Mouse (Mus musculus) monocyte, adult 5-6 weeks (primary cell): ENCODE data around the gene Kcnn4. TPM values are rescaled to one million over a fixed set of nuclear protein-coding genes. Genes with fewer than 3 reads are reported as not detected.

Experiments
- ATAC-seq: fragments of 153-309, 156-312 bp; replicated peaks from 2 replicates; pipeline ENCODE4 v1.8.0; 2017; ENCODE audit warnings: mild to moderate bottlenecking; ENCODE audit not compliant: low TSS enrichment, insufficient number of reproducible peaks, severe bottlenecking, poor library complexity, low FRiP score
- total RNA-seq: library from RNA; stranded (forward); fragments of 200-1000, 200-491, 200-594 nt; gene quantifications from 3 replicates; pipeline ENCODE4 v1.2.3, GENCODE M21; 2017

The Kcnn4 gene
- 10.3 to 11.8 TPM (median 11.5 TPM) in 3 replicates for total RNA-seq

DNA sequence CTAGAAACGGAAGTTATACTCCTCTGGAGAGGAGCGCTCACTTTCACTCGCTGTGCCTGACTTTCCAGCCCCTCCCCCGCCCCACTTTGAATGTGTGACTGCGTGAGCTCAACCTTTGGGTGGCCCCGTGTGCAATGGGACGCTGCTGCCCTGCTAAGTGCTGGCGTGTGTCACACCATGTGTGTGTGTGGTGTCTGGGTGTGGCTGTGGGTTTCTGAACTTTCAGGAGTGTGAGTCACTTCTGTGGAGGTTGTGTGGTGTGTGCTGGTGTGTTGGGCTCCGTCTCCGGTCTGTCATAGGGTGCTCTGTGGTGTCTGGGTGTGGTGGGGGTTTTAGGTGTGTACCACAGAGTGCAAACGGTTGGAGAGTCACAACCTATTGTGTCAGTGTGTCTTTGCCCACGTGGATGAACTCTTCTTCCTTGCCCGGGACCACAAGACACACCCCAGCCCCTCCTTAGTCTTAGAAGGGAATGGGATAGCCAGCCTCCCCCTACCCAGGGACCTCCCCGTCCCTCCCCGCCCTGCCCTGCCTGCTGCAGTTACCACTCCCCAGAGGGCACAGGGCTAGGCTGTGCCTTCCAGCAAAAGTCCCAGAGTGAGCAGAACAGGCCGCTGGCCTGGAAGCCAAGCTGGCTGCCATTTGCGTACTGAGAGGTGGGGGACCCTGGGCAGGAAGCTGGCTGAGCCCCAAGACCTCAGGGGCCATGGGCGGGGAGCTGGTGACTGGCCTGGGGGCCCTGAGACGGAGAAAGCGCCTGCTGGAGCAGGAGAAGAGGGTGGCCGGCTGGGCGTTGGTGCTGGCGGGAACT, at the start of gene Kcnn4:
Kcnn4 (plus strand) TSS at position 533 of the 811 bp plus-strand sequence.
- ATAC-seq: peak; percentile 76

- ATAC-seq: no peak
Observed at GRCm38 (mm10) chr7:24322593-24322992, 47.5 kb upstream of the Kcnn4 start.

- no peak for ATAC-seq
Observed at GRCm38 (mm10) chr7:24325197-24325596, 44.9 kb upstream of the Kcnn4 start.

- no peak for ATAC-seq
Observed at GRCm38 (mm10) chr7:24325675-24326128, 44.4 kb upstream of the Kcnn4 start.

GRCm38 (mm10) chr7:24326273-24327135, 43.6 kb upstream of the Kcnn4 start:
- ATAC-seq: no peak

GRCm38 (mm10) chr7:24327281-24327975, 42.6 kb upstream of the Kcnn4 start:
- no peak for ATAC-seq

- no peak for ATAC-seq
Observed at GRCm38 (mm10) chr7:24333304-24333986, 36.6 kb upstream of the Kcnn4 start, which contains the start of gene Tescl. Tescl (minus strand) TSS chr7:24333936.

DNA sequence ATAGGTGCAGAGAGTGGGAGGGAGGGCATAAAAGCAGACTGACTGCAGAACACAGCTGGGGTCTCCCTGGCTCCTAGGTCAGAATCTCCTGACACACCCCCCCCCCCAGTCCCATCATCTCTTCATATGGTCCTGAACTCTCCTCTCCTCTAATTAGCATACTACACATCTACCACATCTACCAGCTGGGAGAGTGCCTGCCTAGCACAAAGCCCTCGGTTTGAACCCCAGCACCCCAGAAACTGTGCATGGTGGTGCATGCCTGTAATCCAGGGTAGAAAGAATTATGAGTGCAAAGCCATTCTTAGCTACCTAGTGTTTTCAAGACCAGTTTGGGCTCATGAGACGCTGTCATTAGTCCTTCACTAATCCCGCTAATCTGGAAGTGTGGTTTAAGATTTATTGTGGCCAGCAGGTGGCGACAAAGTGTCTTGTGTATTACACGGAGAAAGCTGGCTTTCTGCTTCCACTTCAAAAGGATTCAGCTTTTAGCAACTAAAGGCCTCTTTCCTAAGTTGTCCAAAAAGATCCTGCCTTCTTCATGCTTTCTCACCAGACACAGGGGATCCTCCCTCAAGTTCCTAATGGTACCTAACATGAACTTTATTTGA, 34.3 kb upstream of the Kcnn4 start:
- peak; percentile 26; the same call in 1 of the 2 replicates for ATAC-seq

DNA sequence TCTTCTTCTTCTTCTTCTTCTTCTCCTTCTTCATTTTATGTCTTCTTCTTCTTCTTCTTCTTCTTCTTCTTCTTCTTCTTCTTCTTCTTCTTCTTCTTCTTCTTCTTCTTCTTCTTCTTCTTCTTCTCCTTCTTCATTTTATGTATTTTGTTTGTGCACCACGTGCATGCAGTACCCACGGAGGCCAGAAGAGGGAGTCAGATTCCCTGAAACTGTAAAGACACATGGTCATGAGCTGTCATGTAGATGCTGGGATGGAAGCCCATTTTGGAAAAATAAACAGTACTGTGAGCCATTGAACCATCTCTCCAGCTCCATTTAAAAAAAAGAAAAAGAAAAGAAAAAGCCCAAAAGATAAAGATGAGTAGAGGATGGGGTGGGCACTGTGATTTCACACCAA, 31.8 kb upstream of the Kcnn4 start:
- no peak for ATAC-seq

GRCm38 (mm10) chr7:24343701-24344272, 26.3 kb upstream of the Kcnn4 start:
- ATAC-seq: no peak

GRCm38 (mm10) chr7:24346444-24346843, 23.6 kb upstream of the Kcnn4 start:
- ATAC-seq: no peak

GRCm38 (mm10) chr7:24348896-24349295, 21.2 kb upstream of the Kcnn4 start, which contains the start of gene Lypd5:
Lypd5 (plus strand) TSS chr7:24349196.
- ATAC-seq: no peak

DNA sequence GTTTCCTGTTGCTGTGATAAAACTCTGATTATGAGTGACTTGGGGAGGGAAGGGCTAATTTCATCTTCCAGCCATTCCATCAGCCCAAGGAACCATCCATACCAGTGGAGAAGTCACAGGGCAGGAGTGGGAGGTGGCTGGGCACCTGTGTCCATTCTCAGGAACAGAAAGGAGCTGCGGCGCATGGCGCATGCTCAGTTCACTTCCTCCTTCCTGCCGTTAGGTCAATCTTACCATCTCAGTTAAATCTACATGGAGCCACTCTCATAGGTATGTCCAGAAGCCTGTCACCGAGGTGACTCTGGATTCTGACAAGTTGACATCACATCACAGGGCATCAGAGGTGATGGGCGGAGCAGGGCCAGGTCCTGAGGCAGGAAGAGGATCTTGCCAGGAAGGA, 14.4 kb upstream of the Kcnn4 start:
- ATAC-seq: no peak

- ATAC-seq: no peak
Observed at GRCm38 (mm10) chr7:24356081-24356480, 14.0 kb upstream of the Kcnn4 start.

DNA sequence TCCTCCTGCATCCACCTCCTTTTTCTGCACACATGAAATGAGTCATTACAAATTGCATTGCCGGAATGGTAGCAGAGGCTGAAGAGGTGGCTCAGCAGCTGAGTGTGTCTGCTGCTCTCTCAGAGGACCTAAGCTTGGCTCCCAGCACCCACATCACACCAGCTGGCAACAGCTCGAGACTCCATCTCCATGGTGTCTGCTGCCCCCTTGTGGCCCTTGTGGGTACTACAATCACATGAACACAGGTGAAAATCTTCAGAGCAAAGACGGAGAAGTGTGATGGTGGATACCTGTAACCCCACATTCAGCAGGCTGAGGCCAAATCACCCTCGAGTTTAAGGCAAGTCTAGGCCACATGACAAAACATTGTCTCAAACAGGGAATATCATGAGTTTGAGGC, 12.2 kb upstream of the Kcnn4 start:
- ATAC-seq: no peak

DNA sequence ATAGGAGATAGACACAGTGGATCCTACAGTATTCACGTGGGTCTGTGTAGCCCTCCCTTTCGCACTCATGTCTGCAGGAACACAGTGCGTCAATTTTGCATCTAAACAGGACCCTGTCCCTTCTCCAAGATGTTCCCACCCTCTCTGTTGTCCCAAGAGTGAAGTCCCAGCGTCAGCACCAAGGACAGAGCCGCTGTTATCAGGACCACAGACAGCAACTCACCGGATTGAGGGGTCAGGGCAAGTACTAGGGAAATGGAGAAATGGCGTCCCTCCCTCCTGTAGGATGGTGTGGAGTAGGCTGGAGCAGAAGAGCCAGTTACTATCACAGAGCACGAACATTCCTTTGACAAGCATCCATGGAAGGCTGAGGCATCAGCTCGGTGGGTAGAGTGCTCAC, 10.8 kb upstream of the Kcnn4 start:
- ATAC-seq: no peak

DNA sequence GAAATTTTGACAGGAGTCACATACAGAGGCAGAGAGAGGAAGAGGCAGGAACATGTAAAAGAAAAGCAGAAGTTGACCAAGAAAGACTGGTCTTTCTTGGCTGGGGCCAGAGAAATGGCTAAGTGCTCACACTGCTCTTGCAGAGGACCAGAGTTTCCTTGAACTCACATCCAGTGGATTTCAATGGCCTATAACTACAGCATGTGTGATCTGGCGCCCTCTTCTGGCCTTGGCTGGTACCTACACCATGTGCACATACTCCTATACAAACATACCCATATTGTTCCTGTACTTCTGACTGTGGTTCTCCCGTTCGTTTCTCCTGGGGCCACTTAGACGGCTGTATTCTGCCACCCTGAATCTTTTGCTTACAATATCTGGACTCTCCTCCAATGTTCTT, 9.1 kb upstream of the Kcnn4 start:
- no peak for ATAC-seq

DNA sequence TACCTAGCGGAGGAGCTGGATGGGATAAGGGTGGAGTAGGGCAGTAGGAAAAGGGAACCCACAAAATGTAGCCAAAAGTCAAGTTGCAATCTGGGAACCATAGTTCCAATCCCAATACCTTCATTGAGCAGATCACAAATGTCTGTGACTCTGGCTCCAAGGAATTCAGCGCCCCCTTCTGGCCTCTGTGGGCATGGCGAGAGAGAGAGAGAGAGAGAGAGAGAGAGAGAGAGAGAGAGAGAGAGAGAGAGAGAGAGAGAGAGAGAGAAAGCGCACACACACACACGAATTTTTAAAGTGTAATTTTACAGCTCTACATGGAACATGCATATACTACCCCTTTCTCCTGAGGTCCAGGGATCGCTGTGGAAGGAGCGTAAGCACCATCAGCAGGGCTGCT, 6.8 kb upstream of the Kcnn4 start:
- no peak for ATAC-seq
